ENCODE assay signal across 8 mouse cellular contexts in genomic region chr10:80163721-80164120, GRCm38 (mm10). TPM values are rescaled to one million over a fixed set of nuclear protein-coding genes. Genes with fewer than 3 reads are reported as not detected.
DNase-seq lines count a peak whose midpoint lies in the region; ATAC-seq and TF ChIP-seq lines count a peak whose summit lies in the region.

No protein-coding gene starts in this region.

- peak; percentile 36 to 55 for DNase-seq in left cerebral cortex, postnatal 36 days (ENCODE audit: low spot score in 2 of 2)
- DNase-seq in left cerebral cortex, adult 11 months (ENCODE audit: low spot score): no peak
- DNase-seq in NIH3T3 (ENCODE audit: low read depth): peak; percentile 93
- no peak for DNase-seq in frontal cortex, adult 2 months (ENCODE audit: extremely low spot score in 1 of 2, low spot score in 1 of 2)
- no peak for DNase-seq in spleen, postnatal 14 days (ENCODE audit: low spot score in 2 of 2)

- no peak for TF ChIP-seq POLR2A in small intestine, adult 2 months (IDR thresholded peaks at IDR 0.05; ENCODE audit: low read depth, low read length)

- H3K4me2 ChIP-seq in forebrain, embryonic 13.5 days: peak overlapping the region; percentile 79
- H3K4me2 ChIP-seq in intestine, postnatal 0 days (replicated peaks; ENCODE audit: low read depth): 0 out of 2 replicates have a peak overlapping the region, but pooled peaks have one; percentile 1

- H3K9ac ChIP-seq in forebrain, embryonic 13.5 days: no peak overlapping the region
- H3K9ac ChIP-seq in intestine, postnatal 0 days (ENCODE audit: low read depth, low read length): no peak overlapping the region

- no peak overlapping the region for H3K27ac ChIP-seq in forebrain, embryonic 13.5 days
- no peak overlapping the region for H3K27ac ChIP-seq in intestine, postnatal 0 days (ENCODE audit: low read depth, low read length)
- peak overlapping the region; percentile 0; the same call in 1 of the 2 replicates for H3K27ac ChIP-seq in small intestine, adult 2 months (ENCODE audit: insufficient read depth, low read depth, low read length)

- TF ChIP-seq CTCF in intestine, postnatal 0 days (IDR thresholded peaks at IDR 0.05; ENCODE audit: low read depth): no peak
- TF ChIP-seq CTCF in small intestine, adult 2 months (IDR thresholded peaks at IDR 0.05; ENCODE audit: extremely low read depth, insufficient read length, insufficient replicate concordance, low read depth, low read length): no peak

- WGBS in forebrain, embryonic 13.5 days: 78% methylated on average over 8 of the region's 8 CpGs
- 68% methylated on average over 8 of the region's 8 CpGs for WGBS in intestine, postnatal 0 days
- WGBS in small intestine, adult 2 months: 69% methylated on average over 8 of the region's 8 CpGs

- peak overlapping the region; percentile 41; the same call in 1 of the 2 replicates for H3K4me3 ChIP-seq in forebrain, embryonic 13.5 days
- no peak overlapping the region for H3K4me3 ChIP-seq in intestine, postnatal 0 days (ENCODE audit: low read depth, low read length)
- no peak overlapping the region for H3K4me3 ChIP-seq in small intestine, adult 2 months (ENCODE audit: low read depth, low read length)

- peaks cover under 1% of the 10 kb centered on the region; the same call in 1 of the 2 replicates for H3K36me3 ChIP-seq in forebrain, embryonic 13.5 days (ENCODE audit: poor library complexity, severe bottlenecking)
- no peaks in the 10 kb centered on the region for H3K36me3 ChIP-seq in intestine, postnatal 0 days (ENCODE audit: control insufficient read depth, insufficient read depth)
- no peaks in the 10 kb centered on the region for H3K36me3 ChIP-seq in small intestine, adult 2 months (ENCODE audit: control insufficient read depth, insufficient read depth, low read length)

- no peaks in the 10 kb centered on the region for H3K9me3 ChIP-seq in forebrain, embryonic 13.5 days (replicated peaks)
- H3K9me3 ChIP-seq in intestine, postnatal 0 days (ENCODE audit: control insufficient read depth): no peaks in the 10 kb centered on the region

- no peaks in the 10 kb centered on the region for H3K27me3 ChIP-seq in forebrain, embryonic 13.5 days
- H3K27me3 ChIP-seq in intestine, postnatal 0 days (replicated peaks; ENCODE audit: control insufficient read depth, insufficient read depth, low read length): no peaks in the 10 kb centered on the region
- H3K27me3 ChIP-seq in small intestine, adult 2 months (ENCODE audit: control insufficient read depth, insufficient read depth, low read length): no peaks in the 10 kb centered on the region

- no peak for ATAC-seq in forebrain, embryonic 13.5 days
- ATAC-seq in intestine, postnatal 0 days: no peak

- intact Hi-C loops in left cerebral cortex, postnatal 36 days (cut with DNase I): no loop called here

- H3K4me1 ChIP-seq in forebrain, embryonic 13.5 days: peaks cover 60% of the 10 kb centered on the region
- H3K4me1 ChIP-seq in intestine, postnatal 0 days (replicated peaks; ENCODE audit: control insufficient read depth, insufficient read depth, low read length): peaks cover 38% of the 10 kb centered on the region
- peaks cover 58% of the 10 kb centered on the region for H3K4me1 ChIP-seq in small intestine, adult 2 months (ENCODE audit: control insufficient read depth, insufficient read depth, insufficient read length, low read length)

RNA-seq across cellular contexts. Expression of gene Cirbp, which starts 2.1 kb away (rescaled TPM):
- 10 to 100 TPM; 94.7 to 96.7 TPM for total RNA-seq in left cerebral cortex, postnatal 36 days (2021)
- polyA plus RNA-seq in forebrain, embryonic 13.5 days (2015; fragmentation: Nextera tagmentation; extraction: Ambion mirVana): 274 and 308 TPM in 2 replicates
- 222 and 228 TPM in 2 replicates for polyA plus RNA-seq in intestine, postnatal 0 days (2015; fragmentation: Nextera tagmentation; extraction: Ambion mirVana)
- 18.5 and 48.0 TPM in 2 replicates for polyA plus RNA-seq in small intestine, adult 2 months (2012; rRNA removed)
- 212 and 226 TPM in 2 replicates for polyA plus RNA-seq in frontal cortex, adult 2 months (2012; rRNA removed)

RNA-seq across cellular contexts. Expression of gene 1600002K03Rik, which starts 9.0 kb away (rescaled TPM):
- 1 to 10 TPM; 7.5 to 7.6 TPM for total RNA-seq in left cerebral cortex, postnatal 36 days (2021)
- polyA plus RNA-seq in forebrain, embryonic 13.5 days (2015; fragmentation: Nextera tagmentation; extraction: Ambion mirVana): 12.2 and 12.6 TPM in 2 replicates
- 12.7 and 13.9 TPM in 2 replicates for polyA plus RNA-seq in intestine, postnatal 0 days (2015; fragmentation: Nextera tagmentation; extraction: Ambion mirVana)
- 6.8 and 9.0 TPM in 2 replicates for polyA plus RNA-seq in small intestine, adult 2 months (2012; rRNA removed)
- polyA plus RNA-seq in frontal cortex, adult 2 months (2012; rRNA removed): 14.3 and 15.8 TPM in 2 replicates

RNA-seq across cellular contexts. Expression of gene Efna2, which starts 15.6 kb away (rescaled TPM):
- total RNA-seq in left cerebral cortex, postnatal 36 days (2021): 1 to 10 TPM; 8.9 to 9.0 TPM
- 17.7 and 19.5 TPM in 2 replicates for polyA plus RNA-seq in forebrain, embryonic 13.5 days (2015; fragmentation: Nextera tagmentation; extraction: Ambion mirVana)
- polyA plus RNA-seq in intestine, postnatal 0 days (2015; fragmentation: Nextera tagmentation; extraction: Ambion mirVana): 3.5 and 3.8 TPM in 2 replicates
- 1.5 and 1.8 TPM in 2 replicates for polyA plus RNA-seq in small intestine, adult 2 months (2012; rRNA removed)
- polyA plus RNA-seq in frontal cortex, adult 2 months (2012; rRNA removed): 8.2 and 10.2 TPM in 2 replicates

RNA-seq across cellular contexts. Expression of gene Midn, which starts 15.6 kb away (rescaled TPM):
- 10 to 100 TPM; 76.2 to 78.8 TPM for total RNA-seq in left cerebral cortex, postnatal 36 days (2021)
- 35.1 and 37.9 TPM in 2 replicates for polyA plus RNA-seq in forebrain, embryonic 13.5 days (2015; fragmentation: Nextera tagmentation; extraction: Ambion mirVana)
- polyA plus RNA-seq in intestine, postnatal 0 days (2015; fragmentation: Nextera tagmentation; extraction: Ambion mirVana): 18.1 and 19.5 TPM in 2 replicates
- 151 and 372 TPM in 2 replicates for polyA plus RNA-seq in small intestine, adult 2 months (2012; rRNA removed)
- polyA plus RNA-seq in frontal cortex, adult 2 months (2012; rRNA removed): 36.5 and 43.7 TPM in 2 replicates

RNA-seq across cellular contexts. Expression of gene Cbarp, which starts 23.1 kb away (rescaled TPM):
- 100 to 1,000 TPM; 431 to 463 TPM for total RNA-seq in left cerebral cortex, postnatal 36 days (2021)
- polyA plus RNA-seq in forebrain, embryonic 13.5 days (2015; fragmentation: Nextera tagmentation; extraction: Ambion mirVana): 21.2 and 26.8 TPM in 2 replicates
- polyA plus RNA-seq in intestine, postnatal 0 days (2015; fragmentation: Nextera tagmentation; extraction: Ambion mirVana): 2.1 and 2.7 TPM in 2 replicates
- 3.7 and 6.6 TPM in 2 replicates for polyA plus RNA-seq in small intestine, adult 2 months (2012; rRNA removed)
- 252 and 288 TPM in 2 replicates for polyA plus RNA-seq in frontal cortex, adult 2 months (2012; rRNA removed)

Comparison
In these comparisons a context has a peak if more than half of its experiments do, and no peak if none do; other contexts are left out.
1. DNase-seq: peak in left cerebral cortex, postnatal 36 days (2 of 2) and NIH3T3 (single experiment); none in left cerebral cortex, adult 11 months (single experiment), frontal cortex, adult 2 months (0 of 2) and spleen, postnatal 14 days (0 of 2).